Mouse (Mus musculus) CD4-positive, CD25-positive, alpha-beta regulatory T cell, adult 4 months (primary cell): ENCODE data around the gene Nkg7. TPM values are rescaled to one million over a fixed set of nuclear protein-coding genes. Genes with fewer than 3 reads are reported as not detected.
A peak's percentile ranks its signal among the peaks of the same experiment; 100 is the strongest.
"Not testable (repeated sequence)": the region's sequence is repeated elsewhere in the genome, so short reads cannot be mapped to it uniquely, and the experiment has no call there.

Experiments
- ATAC-seq: one replicate; pipeline ENCODE4 v1.8.0; 2017
- polyA plus RNA-seq, 2 experiments: library from polyadenylated mRNA; unstranded; fragments of 100-300 nt; shearing (Covaris generic); gene quantifications; one replicate each; pipeline ENCODE4 v1.2.1; 2017

Gene Nkg7
- polyA plus RNA-seq: 100 to 1,000 TPM; 106 to 121 TPM

DNA sequence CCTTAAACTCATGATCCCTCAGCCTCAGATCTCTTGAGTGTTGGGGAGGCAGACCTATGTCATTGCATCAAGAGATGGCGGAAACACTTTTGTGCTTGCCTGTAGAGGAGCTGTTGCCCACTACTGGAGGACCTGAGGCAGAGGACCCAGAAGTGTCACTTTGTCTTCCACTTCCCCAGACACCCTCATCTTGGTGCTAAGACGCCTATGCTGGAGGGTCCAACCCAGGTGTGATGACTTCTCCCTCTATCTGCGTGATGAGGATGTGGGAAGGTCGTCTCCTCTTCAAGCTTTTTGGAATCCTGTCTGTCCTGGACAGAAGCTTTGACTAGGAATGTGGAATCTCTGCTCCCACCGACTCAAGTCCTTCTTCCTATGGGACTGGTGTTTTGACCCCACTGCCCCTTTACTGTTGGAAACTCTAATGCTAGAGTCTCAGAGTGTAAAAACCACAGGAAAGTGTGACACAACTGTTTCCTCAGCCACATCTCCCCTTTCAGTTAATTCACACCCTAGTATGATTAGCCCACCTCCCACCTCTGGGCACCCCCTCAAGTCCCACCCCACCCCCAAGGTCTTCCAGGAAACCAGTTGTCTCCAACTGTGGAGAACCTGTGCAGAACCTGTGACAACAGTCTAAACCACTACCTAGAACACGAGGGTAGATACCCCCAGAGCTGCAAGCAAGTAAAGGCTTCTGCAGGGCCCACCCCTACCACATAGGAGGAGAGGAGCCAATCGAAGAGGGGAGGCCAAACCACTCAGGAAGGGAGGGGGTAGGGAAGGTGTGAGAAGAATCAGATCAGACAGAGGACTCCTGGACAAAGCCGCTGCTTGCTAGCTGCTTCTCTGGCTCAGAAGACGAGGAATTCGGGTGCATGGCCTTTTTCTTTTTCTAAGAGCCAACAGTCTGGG is at the start of gene Nkg7:
Nkg7 (plus strand) TSS at position 733 of the 915 bp plus-strand sequence.
- ATAC-seq: no peak

DNA sequence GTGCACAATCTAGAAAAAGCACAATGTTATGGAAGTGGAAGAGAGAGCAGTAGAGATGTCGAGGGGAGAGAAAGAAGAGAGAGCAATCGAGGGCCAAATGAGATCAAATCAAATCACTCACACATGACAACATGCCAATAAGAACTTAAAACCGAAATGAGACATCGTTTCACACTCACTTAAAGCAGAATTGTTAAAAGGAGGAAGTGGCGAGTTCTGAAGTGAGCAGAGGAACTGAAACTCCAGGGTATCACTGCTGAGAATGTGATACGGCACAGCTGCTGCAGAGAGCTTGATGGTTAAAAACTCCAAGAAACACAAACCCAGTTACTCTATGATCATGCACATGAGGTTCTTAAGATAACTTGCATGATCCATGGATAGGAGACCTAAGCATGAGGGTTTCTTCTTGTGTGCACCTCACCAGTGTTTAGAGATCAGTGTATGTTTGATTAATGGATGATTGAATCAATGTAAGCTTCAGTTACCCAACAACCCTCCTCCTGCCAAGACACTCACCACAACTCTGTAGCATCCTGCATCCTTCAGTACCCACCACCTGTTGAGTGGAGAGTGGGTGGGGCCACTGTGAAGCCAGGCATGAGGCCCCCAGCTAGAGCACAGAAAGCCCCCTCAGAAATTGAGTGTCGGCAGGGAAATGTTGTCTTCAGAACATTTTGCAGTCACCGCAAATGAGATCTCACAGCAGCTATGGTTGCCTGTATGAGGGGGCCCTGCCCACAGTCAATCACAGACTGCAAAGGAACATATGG is 44.3 kb upstream of the Nkg7 start:
- no peak for ATAC-seq

DNA sequence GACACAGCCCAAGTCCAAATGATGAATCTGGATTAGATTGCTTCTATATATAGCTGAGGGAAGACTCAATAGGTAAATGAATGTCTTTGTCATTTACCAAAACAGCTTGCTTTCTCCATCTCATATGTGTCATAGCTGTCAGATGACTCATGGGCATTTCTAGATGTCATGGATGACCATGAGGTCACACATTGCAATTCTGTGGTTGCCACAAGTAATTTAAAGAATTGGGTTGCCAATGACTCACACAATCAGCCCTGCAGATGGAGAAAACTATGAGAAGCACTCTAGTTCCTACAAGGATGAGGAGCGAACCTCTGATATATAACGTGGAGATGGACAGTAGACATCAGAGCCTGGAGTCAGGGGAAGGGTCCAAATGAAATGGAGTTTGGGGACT is 37.4 kb upstream of the Nkg7 start:
- ATAC-seq: no peak

DNA sequence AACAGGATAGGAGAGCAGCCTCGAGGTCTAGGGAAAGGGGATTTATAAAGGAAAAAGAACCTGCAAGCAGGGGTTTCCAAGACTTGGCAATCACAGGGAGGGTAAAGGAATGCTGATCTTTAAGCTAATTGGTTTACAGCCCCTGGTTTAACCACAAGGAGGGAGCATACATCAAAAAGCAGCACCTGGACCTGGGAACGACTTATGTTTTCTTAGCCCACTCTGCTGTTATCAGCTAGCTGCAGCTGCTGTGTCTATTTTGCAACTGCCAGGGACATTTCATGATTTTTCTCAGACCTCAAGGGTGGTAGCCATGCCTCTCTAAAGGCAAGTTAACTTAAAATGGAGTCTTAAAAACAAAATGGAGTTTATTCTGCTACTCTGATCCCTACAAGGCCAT is 34.2 kb upstream of the Nkg7 start:
- ATAC-seq: no peak

DNA sequence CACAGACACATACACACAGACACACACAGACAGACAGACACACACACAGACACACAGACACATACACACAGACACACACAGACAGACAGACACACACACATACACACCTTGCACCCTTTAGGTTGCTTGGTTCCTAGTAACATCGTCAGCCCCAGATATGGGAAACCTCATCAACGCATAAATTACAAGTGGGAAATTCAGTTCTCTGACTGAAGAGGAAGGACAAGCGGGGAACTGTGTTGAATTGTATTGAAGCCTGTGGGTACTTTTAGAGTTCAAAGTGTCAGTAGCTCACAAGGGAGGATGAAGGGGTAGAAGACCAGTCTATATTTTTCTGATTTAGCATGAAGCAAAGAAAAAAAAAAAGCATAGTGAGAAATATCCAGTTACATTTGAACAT is 29.3 kb upstream of the Nkg7 start:
- ATAC-seq: no peak

DNA sequence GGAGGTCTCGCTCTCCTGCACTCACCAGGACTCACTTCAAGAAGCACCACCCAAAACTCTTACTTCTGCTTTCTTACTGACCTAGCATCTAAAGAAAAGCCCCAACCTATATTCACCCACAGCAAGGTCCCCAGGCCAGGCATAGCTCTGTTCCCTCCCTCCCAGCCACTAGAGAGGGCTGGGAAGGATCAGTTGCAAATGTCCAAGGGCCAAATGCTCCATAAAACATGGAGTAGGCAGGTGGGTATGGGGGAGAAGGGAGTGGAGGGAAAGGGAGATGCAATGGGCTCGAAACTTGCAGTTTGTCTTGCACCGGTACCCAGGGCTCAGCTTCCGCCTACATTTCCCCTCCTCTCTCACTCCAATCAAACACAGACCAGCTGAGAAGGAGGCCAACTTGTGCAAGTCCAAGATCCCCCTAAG is 28.7 kb upstream of the Nkg7 start, which contains the start of gene Siglecg:
Siglecg (plus strand) TSS at position 74 of the 423 bp plus-strand sequence.
- no peak for ATAC-seq

DNA sequence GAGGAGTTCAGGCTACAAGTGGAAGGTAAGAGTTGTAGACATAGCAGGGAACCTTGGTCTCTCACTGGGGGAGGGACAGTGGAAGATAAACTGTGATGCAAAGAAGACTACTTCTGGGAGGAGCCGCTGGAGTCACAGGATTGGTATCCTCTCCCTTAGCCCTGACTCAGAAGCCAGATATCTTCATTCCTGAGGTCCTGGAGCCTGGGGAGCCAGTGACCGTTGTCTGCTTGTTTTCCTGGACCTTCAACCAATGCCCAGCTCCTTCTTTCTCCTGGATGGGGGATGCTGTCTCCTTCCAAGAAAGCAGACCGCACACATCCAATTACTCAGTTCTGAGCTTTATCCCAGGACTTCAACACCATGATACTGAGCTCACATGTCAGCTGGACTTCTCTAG is 27.8 kb upstream of the Nkg7 start:
- no peak for ATAC-seq

DNA sequence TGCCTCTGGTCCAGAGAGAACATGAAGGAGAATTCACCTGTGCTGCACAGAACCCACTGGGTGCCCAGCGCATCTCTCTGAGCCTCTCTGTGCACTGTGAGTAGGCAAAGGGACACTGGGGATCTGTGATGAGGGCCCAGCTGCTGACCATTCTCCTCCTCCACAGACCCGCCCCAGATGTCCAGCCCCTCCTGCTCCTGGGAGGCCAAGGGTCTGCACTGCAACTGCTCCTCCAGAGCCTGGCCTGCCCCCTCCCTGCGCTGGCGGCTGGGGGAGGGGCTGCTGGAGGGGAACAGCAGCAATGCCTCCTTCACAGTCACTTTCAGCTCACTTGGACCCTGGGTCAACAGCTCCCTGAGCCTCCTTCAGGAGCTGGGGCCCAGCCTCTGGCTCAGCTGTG is 25.1 kb upstream of the Nkg7 start:
- ATAC-seq: not testable (repeated sequence)

DNA sequence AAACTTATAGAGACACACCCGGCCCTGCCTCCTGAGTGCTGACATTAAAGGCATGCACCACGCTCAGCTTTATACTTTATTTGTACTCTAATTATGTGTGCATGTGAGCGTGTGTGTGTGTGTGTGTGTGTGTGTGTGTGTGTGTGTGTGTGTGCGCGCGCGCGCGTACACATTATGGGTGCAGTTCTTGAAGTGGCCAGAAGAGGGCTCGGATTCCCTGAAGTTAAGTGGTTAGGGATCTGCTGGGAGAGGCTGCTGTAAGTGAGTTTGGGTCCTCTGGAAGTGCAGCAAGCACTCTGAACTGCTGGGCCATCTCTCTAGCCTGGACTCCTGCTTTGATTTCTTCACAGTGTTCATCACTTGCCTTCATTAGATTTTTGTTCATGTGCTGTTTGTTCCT is 19.6 kb upstream of the Nkg7 start:
- ATAC-seq: no peak

DNA sequence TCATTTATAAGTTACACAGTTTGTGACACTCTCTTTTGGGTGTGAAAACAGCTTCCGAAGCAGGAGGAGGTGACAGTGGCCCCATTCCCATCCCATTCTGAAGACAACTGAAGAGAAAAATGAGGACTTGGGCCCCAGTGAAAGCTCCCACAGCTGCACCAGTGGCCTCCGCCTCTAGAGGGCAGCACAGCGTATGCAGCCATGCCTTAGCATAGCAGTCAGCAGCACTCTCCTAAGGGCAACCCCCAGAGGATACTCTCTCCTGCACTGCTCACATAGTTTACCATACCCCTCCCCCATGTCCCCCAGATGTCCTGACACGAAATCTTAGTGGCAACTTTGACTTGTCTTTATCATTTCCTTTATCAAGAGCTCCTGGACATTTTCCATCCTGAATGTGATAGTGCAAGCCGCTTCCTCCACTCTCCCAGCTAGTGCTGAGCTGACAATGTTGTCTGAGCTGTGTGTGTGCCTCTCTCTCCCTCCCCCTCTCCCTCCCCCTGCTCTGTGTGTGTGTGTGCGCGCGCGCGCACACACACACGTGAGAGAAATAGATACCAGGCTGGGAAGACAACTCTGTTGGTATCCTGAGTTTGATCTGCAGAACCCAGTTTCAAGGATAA is 13.8 kb upstream of the Nkg7 start:
- ATAC-seq: peak; percentile 98

DNA sequence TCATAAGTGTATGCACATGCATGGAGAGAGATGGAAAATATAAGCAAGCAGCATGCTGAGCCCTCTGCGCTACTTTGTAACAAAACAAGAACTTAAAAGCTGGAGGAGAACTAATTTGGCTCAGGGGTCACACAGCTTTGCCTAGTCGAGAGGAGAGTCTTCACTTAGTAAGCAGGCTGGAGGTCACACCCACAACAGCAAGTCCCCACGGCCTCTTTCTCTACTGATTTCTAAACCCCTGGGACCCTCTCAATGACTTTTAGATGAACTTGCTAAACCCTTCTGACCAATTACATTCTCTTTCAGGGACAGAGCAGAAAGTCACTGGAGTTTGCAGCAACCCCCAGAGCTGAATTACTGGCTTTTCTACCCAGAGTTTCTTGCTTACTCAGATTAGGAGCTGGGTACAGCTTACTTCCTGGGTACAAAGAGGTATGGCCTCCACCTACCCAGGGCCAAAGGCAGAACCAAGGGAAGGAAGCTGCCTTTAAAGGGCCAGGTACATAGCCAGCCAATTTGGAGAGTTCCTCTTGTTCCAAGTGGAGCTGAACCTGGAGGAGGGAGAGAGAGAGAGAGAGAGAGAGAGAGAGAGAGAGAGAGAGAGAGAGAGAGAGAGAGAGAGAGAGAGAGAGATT is 12.8 kb upstream of the Nkg7 start:
- ATAC-seq: peak; percentile 49

DNA sequence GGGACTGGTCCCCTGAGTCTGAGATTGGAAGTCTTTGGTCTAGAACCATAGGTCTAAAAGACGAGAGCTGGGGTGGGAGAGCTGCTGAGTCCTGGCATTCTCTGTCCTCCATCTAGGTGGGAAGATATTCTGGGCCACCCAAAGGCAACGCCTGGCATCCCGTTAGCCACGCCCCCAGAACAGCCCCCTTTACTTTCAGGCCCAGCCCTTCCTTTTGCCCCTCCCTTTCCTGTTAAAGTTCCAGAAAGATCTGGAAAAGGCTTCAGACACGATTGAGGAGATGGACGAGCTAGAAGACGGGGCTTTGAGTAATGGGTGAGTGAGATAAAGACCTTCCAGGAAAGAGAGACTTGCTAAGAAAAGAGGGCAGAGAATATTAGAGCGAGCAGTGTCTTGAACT is 9.5 kb upstream of the Nkg7 start, which contains the start of gene Lim2:
Lim2 (plus strand) TSS at position 265 of the 400 bp plus-strand sequence.
- ATAC-seq: no peak

DNA sequence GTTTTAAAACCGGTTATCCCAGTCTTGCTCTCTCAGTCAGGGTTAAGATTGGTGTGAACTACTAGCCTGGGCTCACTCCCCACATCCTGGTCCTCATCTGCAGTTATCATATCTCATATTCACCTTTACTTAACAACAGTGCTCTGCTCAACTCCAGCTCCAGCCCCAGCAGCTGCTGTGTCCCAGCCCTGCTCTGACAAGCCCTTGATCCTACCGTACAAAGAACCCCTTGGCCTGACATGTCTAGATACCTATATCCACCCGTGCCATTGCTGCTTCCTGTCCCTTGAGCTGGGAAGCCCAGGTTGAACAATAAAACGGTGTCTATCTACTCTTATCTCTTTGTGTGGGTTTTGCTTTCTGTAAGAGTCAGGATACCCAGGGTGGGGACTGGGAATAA is 7.4 kb upstream of the Nkg7 start:
- ATAC-seq: no peak

DNA sequence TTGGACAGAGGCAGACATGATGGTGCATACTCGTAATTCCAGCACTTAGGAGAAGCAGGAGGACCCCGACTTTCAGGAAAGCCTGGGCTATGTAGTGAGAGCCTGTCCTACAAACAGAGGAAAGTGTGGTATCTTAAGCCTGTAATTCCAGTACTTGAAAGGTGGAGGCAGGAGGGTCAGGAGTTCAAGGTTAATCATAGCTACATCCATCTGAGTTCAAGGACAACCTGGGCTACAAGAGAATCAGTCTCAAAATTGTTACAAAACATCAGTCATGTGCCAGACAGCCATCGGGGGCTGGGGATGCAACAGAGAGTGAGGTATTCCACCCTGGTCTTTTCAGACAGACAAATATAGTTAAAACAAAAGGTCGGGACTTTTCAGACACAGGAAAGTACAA is 4.0 kb upstream of the Nkg7 start:
- no peak for ATAC-seq

DNA sequence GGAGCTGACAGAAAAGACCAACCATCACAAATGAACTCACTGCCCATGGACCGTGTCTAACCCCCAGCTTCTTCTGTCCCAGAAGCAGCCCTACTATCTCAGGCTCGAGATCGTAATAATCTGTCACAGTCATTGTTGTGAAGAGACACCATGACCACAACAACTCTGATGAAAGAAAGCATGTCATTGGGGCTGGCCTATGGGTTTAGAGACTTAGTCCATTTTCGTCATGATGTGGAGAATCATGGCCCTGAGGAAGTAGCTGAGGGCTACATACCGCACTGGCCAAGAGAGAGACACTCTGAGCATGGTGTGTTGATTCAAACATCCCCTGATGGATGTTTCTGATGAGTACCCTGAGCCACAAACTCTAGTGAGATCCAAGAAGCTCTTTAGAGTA is 2.2 kb upstream of the Nkg7 start:
- no peak for ATAC-seq

DNA sequence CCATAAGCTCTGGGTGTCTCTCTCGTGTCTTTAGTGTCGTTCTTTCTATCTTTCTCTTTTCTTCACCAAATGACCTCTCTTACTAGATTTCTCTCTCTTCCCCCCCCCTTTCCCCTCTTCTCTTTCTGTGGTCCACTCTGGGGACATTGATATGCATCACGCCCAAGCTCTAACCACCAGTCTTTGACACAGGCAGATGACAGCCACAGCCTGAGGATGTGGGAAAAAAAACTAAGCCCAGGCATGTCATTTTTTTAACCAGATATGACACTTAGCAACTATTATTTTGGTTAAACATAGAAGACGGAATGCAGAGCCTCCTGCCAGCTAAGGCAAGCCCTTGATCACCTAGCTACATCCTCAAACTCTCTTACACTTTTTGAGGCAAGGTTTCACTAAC is 1.7 kb downstream of the Nkg7 start:
- ATAC-seq: no peak

DNA sequence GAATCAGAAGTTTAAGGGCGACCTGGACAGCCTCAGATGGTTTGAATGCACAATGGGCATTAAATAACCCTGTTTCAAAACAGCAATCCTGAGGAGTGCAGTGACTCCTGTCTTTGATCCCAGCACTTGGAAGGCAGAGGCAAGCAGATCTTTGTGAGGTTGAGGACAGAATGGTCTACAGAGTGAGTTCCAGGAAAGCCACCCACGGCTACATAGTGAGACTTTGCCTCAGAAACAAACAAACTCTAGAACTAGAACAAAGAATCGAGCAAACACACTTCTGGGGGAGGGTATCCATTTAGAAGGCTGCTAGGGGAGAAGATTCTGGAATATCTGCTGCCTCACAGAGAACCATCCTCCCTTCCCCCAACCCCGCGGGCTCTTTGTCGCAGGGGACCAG is 3.6 kb downstream of the Nkg7 start, which contains the start of gene Cldnd2:
Cldnd2 (plus strand) TSS at position 301 of the 400 bp plus-strand sequence.
- no peak for ATAC-seq

DNA sequence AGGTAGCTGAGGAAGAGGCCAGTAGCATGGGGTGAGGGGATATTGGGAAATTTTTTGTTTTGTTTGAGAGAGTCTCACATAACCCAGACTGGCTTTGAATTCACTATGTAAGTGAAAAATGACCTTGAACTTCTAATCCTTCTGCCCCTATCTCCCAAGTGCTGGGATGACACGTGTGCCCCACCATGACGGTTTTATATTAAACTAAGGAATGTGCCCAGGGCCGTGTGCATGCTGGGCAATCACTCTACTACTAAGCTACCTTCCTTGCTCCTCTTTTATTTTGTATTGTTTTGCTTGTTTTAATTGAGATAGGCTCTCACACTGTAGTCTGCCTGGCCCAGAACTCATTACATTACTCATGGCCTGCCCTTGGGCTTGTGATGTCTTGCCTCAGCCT is 4.2 kb downstream of the Nkg7 start:
- no peak for ATAC-seq

DNA sequence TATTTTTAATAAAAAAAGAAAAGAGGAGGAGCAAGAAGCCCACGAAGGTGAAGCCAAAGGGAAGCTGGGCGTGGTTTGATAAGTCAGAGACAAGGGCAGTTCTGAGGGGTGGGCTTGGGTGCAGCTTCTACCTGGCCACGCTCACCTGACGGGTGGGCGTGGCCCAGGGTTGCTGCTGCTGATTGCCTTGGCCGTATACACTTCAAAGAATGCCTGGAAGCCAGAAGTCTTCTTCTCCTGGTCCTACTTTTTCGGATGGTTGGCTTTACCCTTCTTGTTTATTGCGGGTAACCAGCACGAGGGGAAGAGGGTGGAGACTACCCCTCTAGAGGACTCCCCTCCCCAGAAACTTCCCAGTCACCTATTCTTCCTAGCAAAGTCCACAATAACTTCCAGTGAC is 5.8 kb downstream of the Nkg7 start:
- ATAC-seq: no peak

DNA sequence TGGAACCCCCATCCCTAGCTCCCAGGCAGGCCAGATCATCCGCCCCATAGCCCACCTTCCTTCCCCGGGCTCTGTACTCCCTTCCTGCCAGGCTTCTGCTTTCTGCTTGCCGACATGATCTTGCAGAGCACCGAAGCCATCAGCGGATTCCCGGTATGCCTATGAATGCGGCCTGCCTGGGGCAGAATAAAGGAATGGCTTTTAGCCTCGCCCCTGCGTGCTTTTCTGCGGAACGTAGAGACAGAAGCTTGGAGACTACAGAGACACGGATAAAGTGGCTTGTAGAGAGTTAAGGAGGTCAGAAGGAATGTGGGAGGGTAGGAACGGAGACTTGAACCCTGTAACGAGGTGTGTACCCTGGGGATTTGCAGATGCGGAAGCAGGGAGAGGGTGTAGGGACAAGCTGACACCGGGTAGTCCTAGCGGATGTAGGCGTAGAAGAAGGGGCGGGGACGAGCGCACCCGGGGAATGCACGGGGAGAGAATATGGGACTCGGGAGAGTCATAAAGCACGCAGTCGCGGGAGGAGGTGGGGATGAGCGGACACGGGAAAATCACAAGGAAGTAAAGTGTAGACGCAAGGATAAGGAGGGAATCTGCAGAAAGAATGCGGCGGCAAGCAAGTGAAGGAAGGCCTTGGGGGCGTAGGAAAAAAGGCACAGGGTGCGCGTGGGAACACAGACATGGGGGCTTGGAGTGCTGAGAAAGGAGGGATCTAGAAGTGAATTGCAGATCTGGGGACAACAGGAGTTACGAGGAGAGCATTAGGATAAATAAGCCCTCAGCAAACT is 6.4 kb downstream of the Nkg7 start:
- ATAC-seq: peak; percentile 83

DNA sequence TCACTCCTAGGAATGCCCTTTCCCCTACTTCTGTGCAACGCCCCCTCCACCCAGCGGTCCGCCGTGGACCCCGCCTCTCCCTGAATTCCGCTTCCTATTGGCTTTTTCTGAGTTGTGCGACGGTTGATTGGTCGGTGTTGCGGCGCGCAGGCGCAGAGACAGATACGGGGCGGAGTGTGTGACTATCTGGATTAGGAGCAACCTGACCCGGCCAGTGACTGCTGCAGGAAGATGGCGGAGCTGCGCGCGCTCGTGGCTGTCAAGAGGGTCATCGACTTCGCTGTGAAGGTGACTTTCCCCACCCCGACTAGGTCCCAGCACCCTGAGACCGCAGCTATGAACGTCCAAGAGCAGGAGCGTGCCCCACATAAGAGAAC is 7.0 kb downstream of the Nkg7 start, which contains the start of the genes Etfb and Gm45233:
Etfb (plus strand) TSS at position 167 of the 377 bp plus-strand sequence.
Gm45233 (plus strand) TSS at position 212 of the 377 bp plus-strand sequence.
- ATAC-seq: peak; percentile 94

DNA sequence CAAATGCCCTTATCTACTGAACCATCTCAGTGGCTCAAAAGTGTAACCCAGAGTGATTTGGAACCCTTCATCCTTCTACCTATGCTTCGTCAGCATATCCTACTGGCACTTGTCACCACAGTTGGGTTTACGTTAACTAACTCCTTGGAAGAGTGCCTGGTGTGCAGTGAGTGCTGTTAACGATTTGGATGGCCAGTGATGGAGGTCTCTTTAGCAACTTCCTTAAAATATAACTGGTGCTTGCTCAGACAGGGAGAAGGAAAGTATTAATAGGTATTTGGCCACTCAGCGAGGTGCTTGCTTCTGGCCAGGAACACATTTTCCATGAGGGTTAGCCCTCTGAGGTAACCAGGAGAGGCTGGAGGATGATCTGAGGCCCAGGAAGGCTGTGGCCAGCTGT is 10.9 kb downstream of the Nkg7 start:
- no peak for ATAC-seq
